Mouse (Mus musculus) mesoderm, embryonic 11.5 days (tissue): ENCODE results near the gene Fam83f.

Experiments
- DNase-seq: peaks from one replicate; pipeline ENCODE4 v3.0.0-alpha.2; 2012; ENCODE audit warnings: low read depth, low spot score

Fam83f gene

DNA sequence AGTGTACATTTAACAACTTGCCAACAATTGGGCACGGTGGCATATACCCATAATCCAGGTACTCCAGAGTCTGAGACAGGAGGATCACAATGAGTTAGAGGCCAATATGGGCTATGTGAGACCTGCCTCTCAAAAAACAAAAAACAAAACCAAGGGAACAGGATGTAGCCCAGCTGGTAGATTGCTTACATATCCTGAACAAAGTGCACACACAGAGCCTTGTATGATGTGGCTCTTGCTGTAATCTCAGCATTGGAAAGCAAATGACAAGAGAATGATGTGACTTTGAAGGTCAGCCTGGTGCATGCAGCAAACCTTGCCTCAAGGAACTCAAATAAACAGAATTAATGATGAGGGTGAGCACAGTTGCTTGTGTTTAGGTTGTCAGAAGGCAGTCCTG is 70.2 kb downstream of the Fam83f start:
- DNase-seq: no peak

DNA sequence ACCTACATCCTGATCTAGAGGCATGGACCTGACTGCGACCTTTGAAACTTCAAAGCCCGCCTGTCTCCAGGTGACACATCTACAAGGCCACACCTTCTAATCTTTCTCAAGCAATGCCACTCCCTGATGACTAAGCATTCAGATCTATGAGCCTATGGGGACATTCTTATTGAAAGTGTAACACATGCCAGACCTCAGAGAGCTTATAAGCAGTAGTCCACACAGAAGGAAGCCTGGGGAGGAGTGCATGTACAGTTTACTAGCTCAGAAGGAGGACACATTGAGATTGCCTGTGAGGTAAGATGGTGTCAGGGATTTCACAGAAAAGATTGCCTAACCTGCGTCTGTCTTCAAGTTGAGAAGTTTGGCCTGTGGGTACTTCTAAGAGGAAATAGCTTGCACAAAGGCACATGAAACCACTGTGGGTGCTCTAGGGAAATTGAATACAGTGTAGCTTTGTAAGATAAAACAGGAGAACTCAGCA is 71.4 kb downstream of the Fam83f start:
- no peak for DNase-seq

DNA sequence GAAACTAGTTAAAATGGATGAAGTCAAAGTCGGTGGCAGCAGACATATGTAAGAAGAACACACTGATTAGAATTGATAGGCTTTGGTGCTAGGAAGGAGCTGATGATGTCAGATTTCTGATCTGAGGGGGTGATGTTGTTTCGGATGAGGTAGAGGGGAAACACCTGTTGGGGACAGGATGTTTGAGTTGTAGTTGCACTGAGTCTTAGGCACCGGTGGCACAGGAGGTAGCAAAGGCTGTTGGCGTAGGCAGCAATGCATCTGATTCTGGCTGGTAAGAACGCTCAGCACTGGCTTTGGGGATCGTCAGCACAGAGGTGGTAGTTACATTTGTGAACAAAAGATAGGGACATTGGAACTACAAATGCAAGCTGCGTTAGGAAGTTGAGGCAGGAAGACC is 72.0 kb downstream of the Fam83f start:
- DNase-seq: no peak

DNA sequence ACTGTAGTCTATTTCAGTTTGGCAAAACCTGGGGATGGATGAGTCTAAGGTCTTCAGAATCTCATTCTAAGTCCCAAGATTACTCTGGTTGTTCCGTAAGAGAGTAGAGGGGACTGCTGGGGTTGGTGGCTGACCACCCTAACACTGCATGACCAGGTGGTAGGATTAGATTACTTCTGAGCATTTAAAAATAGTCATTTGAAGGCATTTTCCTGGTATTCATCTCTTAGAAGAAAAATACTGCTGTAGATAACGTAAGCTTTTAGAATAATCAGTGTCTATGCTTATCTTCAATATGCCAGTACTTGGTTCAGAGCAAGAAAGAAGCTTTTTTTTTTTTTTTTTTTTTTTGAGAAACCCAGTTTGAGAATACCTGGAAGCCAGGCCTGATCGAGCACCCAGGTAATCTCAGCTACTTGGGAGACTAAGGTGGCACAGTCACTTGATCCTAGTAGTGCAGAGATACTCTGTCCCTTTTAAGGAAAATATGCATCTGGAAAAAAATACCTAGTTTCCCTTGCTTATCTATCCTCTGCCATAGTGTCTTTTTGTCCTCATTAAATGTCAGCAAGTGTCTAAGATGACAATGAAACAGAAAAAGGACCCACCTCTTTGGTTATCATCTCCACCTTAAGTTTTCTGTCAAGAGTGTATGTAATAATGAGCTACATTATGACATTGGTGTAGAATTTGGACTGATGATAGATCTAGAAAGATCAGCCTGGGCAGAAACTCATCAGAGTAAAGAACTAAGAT is 73.2 kb downstream of the Fam83f start:
- DNase-seq: no peak

DNA sequence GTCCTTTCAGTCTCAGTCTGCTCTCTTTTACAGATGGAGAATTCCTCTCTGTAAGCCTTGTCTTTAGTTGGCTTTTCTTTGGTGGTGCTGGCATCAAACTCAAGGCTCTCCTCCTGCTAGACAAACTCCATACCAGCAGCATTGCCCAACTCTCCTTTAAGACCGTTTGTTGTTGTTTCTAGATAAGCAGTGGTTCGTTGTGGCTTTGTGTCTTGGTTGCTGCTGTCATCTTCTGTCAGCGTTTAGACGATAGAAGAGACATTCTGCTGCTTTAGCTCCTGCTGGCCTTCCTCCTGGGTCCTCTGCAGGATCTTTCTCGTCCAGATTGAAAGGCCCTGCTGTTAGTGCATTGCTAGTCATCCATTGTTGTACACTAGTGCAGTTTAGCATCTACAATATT is 77.3 kb downstream of the Fam83f start:
- DNase-seq: no peak
